Mouse (Mus musculus): ENCODE results near the gene Col9a1.

GRCm38 (mm10) chr1:24222231-24222630 lies 44.8 kb downstream of the Col9a1 start:
- TF ChIP-seq FLI1 (IDR thresholded peaks at IDR 0.05; ENCODE audit: low read length) (no peak), GATA1 (IDR thresholded peaks at IDR 0.05; ENCODE audit: borderline replicate concordance, low read length) (no peak)
